Comparison of ENCODE assay signal across 12 mouse cellular contexts in the genomic region with DNA sequence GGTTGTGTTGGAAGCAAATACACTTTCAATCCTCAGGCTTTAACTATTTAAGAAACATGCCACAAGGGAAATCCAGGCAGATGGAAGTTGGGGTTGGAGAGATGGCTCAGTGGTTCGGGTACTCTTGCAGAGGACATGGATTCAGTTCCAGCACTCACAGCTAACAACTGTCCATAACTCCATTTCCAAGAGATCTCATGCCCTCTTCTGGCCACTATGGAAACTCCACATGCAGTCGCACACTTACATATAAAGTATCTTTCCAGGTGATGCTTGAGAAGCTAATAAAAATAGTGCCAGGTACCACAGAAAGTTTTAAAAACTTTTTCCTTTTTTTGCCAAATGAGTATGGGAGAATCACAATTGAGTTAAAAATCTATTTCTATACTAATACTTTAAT. TPM values are rescaled to one million over a fixed set of nuclear protein-coding genes. Genes with fewer than 3 reads are reported as not detected.
DNase-seq lines count a peak whose midpoint lies in the region; ATAC-seq and TF ChIP-seq lines count a peak whose summit lies in the region.
"Had no signal": no experiment of that assay in that cellular context is flagged by ENCODE, and none has a peak within 500 bp of the region (broad histone marks: within the 10 kb centered on the region; RNA-seq: fewer than 3 reads in every experiment).

No protein-coding gene starts in this region.

- 0 out of 2 replicates have a peak, but pooled peaks have one; percentile 8 for TF ChIP-seq EP300 in liver, embryonic 14.5 days (IDR thresholded peaks at IDR 0.05; ENCODE audit: low read depth)

- WGBS in kidney, postnatal 0 days: 84% methylated on average over 2 of the region's 2 CpGs
- 82% methylated on average over 2 of the region's 2 CpGs for WGBS in liver, embryonic 14.5 days (ENCODE audit: insufficient replicate concordance)
- WGBS in forebrain, embryonic 10.5 days: 79% methylated on average over 2 of the region's 2 CpGs

- H3K36me3 ChIP-seq in kidney, postnatal 0 days (ENCODE audit: insufficient read depth, low read length): no peaks in the 10 kb centered on the region
- H3K36me3 ChIP-seq in liver, embryonic 14.5 days (replicated peaks; ENCODE audit: control insufficient read depth, insufficient read depth, low read depth): peaks cover 50% of the 10 kb centered on the region
- peaks cover 9% of the 10 kb centered on the region for H3K36me3 ChIP-seq in forebrain, embryonic 10.5 days (replicated peaks)

- TF ChIP-seq CTCF in kidney, postnatal 0 days (IDR thresholded peaks at IDR 0.05; ENCODE audit: low read depth): peak; percentile 48; the same call in 1 of the 2 replicates
- peak; percentile 63 for TF ChIP-seq CTCF in liver, embryonic 14.5 days (IDR thresholded peaks at IDR 0.05; ENCODE audit: low read depth)

- H3K27me3 ChIP-seq in kidney, postnatal 0 days (ENCODE audit: insufficient read depth, low read length): no peaks in the 10 kb centered on the region
- no peaks in the 10 kb centered on the region for H3K27me3 ChIP-seq in liver, embryonic 14.5 days (ENCODE audit: control insufficient read depth, insufficient read depth, low read length)
- no peaks in the 10 kb centered on the region for H3K27me3 ChIP-seq in forebrain, embryonic 10.5 days (ENCODE audit: poor library complexity, severe bottlenecking)
- H3K27me3 ChIP-seq: hindbrain, embryonic 13.5 days; stomach, embryonic 15.5 days had no signal

- H3K4me1 ChIP-seq in kidney, postnatal 0 days (replicated peaks; ENCODE audit: insufficient read depth, low read length): no peaks in the 10 kb centered on the region
- H3K4me1 ChIP-seq in liver, embryonic 14.5 days (replicated peaks; ENCODE audit: control insufficient read depth in 2 of 2, insufficient read depth in 2 of 2, low read length in 1 of 2): no peaks in the 10 kb centered on the region
- no peaks in the 10 kb centered on the region for H3K4me1 ChIP-seq in forebrain, embryonic 10.5 days
- H3K4me1 ChIP-seq: hindbrain, embryonic 13.5 days; stomach, embryonic 15.5 days had no signal

- H3K9ac ChIP-seq in kidney, postnatal 0 days (ENCODE audit: low read depth, low read length): no peak overlapping the region
- no peak overlapping the region for H3K9ac ChIP-seq in liver, embryonic 14.5 days (replicated peaks)
- H3K9ac ChIP-seq: hindbrain, embryonic 13.5 days; stomach, embryonic 15.5 days had no signal

- no peak overlapping the region for H3K4me2 ChIP-seq in kidney, postnatal 0 days (ENCODE audit: low read length)
- H3K4me2 ChIP-seq in liver, embryonic 14.5 days (ENCODE audit: low read depth): no peak overlapping the region
- H3K4me2 ChIP-seq: hindbrain, embryonic 13.5 days; stomach, embryonic 15.5 days had no signal

- ATAC-seq in kidney, postnatal 0 days (replicated peaks; ENCODE audit: low FRiP score, low read depth): no peak
- ATAC-seq in liver, embryonic 14.5 days (ENCODE audit: insufficient read depth): no peak
- no peak for ATAC-seq in inflammation-experienced regulatory T-cells, adult 6 months

- no peak overlapping the region for H3K4me3 ChIP-seq in kidney, postnatal 0 days (replicated peaks; ENCODE audit: low read depth, low read length)
- no peak overlapping the region for H3K4me3 ChIP-seq in liver, embryonic 14.5 days (ENCODE audit: insufficient read depth in 1 of 2, low read depth in 2 of 2, low read length in 2 of 2)
- no peak overlapping the region for H3K4me3 ChIP-seq in forebrain, embryonic 10.5 days
- H3K4me3 ChIP-seq: hindbrain, embryonic 13.5 days; stomach, embryonic 15.5 days had no signal

- DNase-seq in kidney, postnatal 0 days (ENCODE audit: low spot score): peak; percentile 12
- no peak for DNase-seq in kidney, adult 18-20 months
- peak; percentile 60 for DNase-seq in CD4-positive, CD25-positive, alpha-beta regulatory T cell, adult 2 months (ENCODE audit: low read depth, low spot score)
- peak; percentile 45 for DNase-seq in R1 (ENCODE audit: low read depth, low spot score)
- DNase-seq in liver, embryonic 14.5 days (ENCODE audit: low read depth in 3 of 3, low spot score in 3 of 3): peak in 2 of 3 experiments; percentile 7 to 17
- no peak for DNase-seq in right cerebral cortex, adult 2 months (ENCODE audit: low spot score in 2 of 2)
- DNase-seq in forebrain, embryonic 10.5 days (ENCODE audit: extremely low spot score, low spot score): no peak
- DNase-seq: adrenal gland, adult 2 months; lung, postnatal 14 days had no signal

- no peaks in the 10 kb centered on the region for H3K9me3 ChIP-seq in kidney, postnatal 0 days (replicated peaks; ENCODE audit: low read length)
- no peaks in the 10 kb centered on the region for H3K9me3 ChIP-seq in liver, embryonic 14.5 days (ENCODE audit: control insufficient read depth, low read length)
- H3K9me3 ChIP-seq in forebrain, embryonic 10.5 days: no peaks in the 10 kb centered on the region
- H3K9me3 ChIP-seq: hindbrain, embryonic 13.5 days; stomach, embryonic 15.5 days had no signal

- H3K27ac ChIP-seq in kidney, postnatal 0 days: no peak overlapping the region
- no peak overlapping the region for H3K27ac ChIP-seq in liver, embryonic 14.5 days
- no peak overlapping the region for H3K27ac ChIP-seq in forebrain, embryonic 10.5 days
- H3K27ac ChIP-seq: hindbrain, embryonic 13.5 days; stomach, embryonic 15.5 days had no signal

RNA-seq across cellular contexts. Expression of a gene that starts 51.5 kb away (rescaled TPM):
- polyA plus RNA-seq in kidney, postnatal 0 days (2015; fragmentation: Nextera tagmentation; extraction: Ambion mirVana): 2.7 and 3.6 TPM in 2 replicates
- 29.0 and 36.1 TPM in 2 replicates for polyA plus RNA-seq in liver, embryonic 14.5 days (2012; rRNA removed)
- 29.3 and 32.5 TPM in 2 replicates for polyA plus RNA-seq in liver, embryonic 14.5 days (2014; fragmentation: Nextera tagmentation; extraction: Ambion mirVana)
- polyA plus RNA-seq in inflammation-experienced regulatory T-cells, adult 6 months (2017; shearing (Covaris generic)): 10 to 100 TPM; 16.5 to 20.8 (median 20.3) TPM
- 8.8 and 10.2 TPM in 2 replicates for polyA plus RNA-seq in forebrain, embryonic 10.5 days (2016; fragmentation: Nextera tagmentation; extraction: Ambion mirVana)

Comparison
In these comparisons a context has a peak if more than half of its experiments do, and no peak if none do; other contexts are left out.
1. DNase-seq: peak in kidney, postnatal 0 days (single experiment), CD4-positive, CD25-positive, alpha-beta regulatory T cell, adult 2 months (single experiment), R1 (single experiment) and liver, embryonic 14.5 days (2 of 3); none in kidney, adult 18-20 months (single experiment), right cerebral cortex, adult 2 months (0 of 2) and forebrain, embryonic 10.5 days (single experiment).